Mouse (Mus musculus) erythroblast, embryonic 14.5 days (primary cell): Measurements from ENCODE around the gene Nudt4.

Experiments
- GATA1 ChIP-seq: IDR thresholded peaks from 2 replicates; pipeline ENCODE4 v1.6.1; 2012; ENCODE audit warnings: low read length, inconsistent platforms, mixed read lengths
- TAL1 ChIP-seq: IDR thresholded peaks from 3 replicates; pipeline ENCODE4 v1.6.1; 2012; ENCODE audit warnings: low read length, inconsistent platforms, mixed read lengths

DNA sequence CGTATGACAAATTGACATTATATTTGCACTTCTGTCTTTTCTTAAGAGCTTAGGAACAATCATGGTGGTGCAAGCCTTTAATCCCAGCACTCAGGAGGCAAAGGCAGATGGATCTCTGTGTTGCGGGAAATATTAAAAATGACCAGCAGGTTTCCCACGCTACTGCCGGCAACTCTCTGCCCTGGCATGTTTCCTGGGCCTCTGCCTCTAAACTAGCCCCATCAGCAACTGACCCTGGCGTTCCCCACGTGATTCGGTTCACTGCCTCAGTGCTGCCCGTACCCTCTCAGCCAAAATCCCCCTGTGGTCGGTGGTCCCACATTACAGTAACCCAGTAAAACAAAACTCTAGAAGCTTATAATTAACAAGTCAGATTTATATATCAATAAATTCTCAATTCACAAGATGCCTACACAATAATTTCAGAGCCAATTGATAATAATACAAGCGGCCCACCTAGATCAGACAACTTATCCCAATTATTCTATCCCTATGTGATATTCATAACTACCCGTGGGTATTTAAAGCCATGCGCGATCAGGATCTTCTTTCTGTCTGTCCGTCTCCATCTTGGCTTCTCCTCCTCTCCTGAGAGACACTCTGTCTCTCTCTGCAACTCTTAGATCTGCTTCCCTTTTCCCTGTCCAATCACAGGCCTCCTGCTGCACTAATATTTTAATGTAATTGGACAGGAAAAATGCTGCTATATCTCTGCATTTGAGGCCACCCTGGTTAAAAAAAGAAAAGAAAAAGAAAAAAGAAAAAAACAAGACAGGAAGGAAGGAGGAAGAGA lies 60.3 kb downstream of the Nudt4 start:
- TF ChIP-seq GATA1 (no peak), TAL1 (no peak)
